Mouse (Mus musculus): ENCODE data around the gene Adcy7.

DNA sequence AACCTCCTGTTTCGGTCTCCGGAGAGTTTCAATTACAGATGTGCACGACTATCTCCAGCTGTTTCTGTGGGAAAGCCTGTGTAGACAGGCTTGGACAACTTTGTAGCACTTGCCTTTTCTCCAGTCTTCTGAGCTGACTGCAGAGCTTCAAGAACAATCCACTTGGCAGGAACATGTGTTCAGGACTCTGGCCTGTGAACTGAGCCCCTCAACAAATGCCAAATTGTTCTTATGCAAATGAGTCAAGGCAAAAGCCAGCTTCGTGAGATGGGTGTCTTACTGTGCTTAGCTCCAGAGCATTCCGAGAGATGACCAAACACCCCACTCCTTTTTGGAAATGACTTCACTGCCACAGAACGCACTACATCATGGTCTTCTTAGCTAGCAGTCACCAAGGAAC, 56.5 kb downstream of the Adcy7 start:
- TF ChIP-seq CTCF (IDR thresholded peaks at IDR 0.05; ENCODE audit: low read depth), result no peak
- TF ChIP-seq EP300 (optimal IDR thresholded peaks at IDR 0.05), result peak; percentile 35

Measured in stomach, postnatal 0 days (tissue).